Mouse (Mus musculus) forebrain, embryonic 16.5 days (tissue): ENCODE data around the gene Epb41. TPM values are rescaled to one million over a fixed set of nuclear protein-coding genes. Genes with fewer than 3 reads are reported as not detected.

Source experiments
- ATAC-seq: fragments of 200-750 bp; cut with Nextera tagmentation; 2 replicates; pipeline ENCODE4 v1.8.0; 2017; ENCODE audit warnings: mild to moderate bottlenecking, moderate library complexity
- H3K27ac ChIP-seq: fragments of 300-500 bp; sonication (generic); 2 replicates; pipeline ENCODE4 v1.5.1; 2014; ENCODE audit warnings: low read length, control low read depth
- H3K27me3 ChIP-seq: fragments of 300-500 bp; sonication (generic); replicated peaks from 2 replicates; pipeline ENCODE4 v1.6.1; 2014; ENCODE audit warnings: low read length; ENCODE audit not compliant: control insufficient read depth, insufficient read depth
- H3K36me3 ChIP-seq: fragments of 300-500 bp; sonication (generic); 2 replicates; pipeline ENCODE4 v1.6.1; 2014; ENCODE audit not compliant: control insufficient read depth, insufficient read depth
- H3K4me1 ChIP-seq: fragments of 300-500 bp; sonication (generic); replicated peaks from 2 replicates; pipeline ENCODE4 v1.6.1; 2014; ENCODE audit warnings: low read length; ENCODE audit not compliant: control insufficient read depth, insufficient read depth
- H3K4me2 ChIP-seq: fragments of 300-500 bp; sonication (generic); 2 replicates; pipeline ENCODE4 v1.6.1; 2014; ENCODE audit warnings: mild to moderate bottlenecking, low read length, control low read depth
- H3K4me3 ChIP-seq: fragments of 300-500 bp; sonication (generic); replicated peaks from 2 replicates; pipeline ENCODE4 v1.5.1; 2014; ENCODE audit warnings: mild to moderate bottlenecking, low read length, control low read depth
- H3K9ac ChIP-seq: fragments of 300-500 bp; sonication (generic); replicated peaks from 2 replicates; pipeline ENCODE4 v1.6.1; 2014; ENCODE audit warnings: low read depth, low read length, control low read depth
- H3K9me3 ChIP-seq: fragments of 300-500 bp; sonication (generic); 2 replicates; pipeline ENCODE4 v1.6.1; 2016; ENCODE audit warnings: low read length; ENCODE audit not compliant: control insufficient read depth
- WGBS: fragments of 180-500 bp; shearing (Covaris S2); extraction: QIAGEN DNeasy Blood & Tissue Kit; methylation state at CpG from one replicate; pipeline ENCODE4 v1.1.7; 2014; 5-methylcytosine and 5-hydroxymethylcytosine counted together
- polyA plus RNA-seq: library from polyadenylated mRNA; unstranded; fragments of >200 nt; fragmentation: Nextera tagmentation; extraction: Ambion mirVana; gene quantifications from 2 replicates; pipeline ENCODE4 v1.2.1, GENCODE M21; 2015

Epb41 gene
- polyA plus RNA-seq, 1 experiment from 2014 or later = 74.1 TPM

DNA sequence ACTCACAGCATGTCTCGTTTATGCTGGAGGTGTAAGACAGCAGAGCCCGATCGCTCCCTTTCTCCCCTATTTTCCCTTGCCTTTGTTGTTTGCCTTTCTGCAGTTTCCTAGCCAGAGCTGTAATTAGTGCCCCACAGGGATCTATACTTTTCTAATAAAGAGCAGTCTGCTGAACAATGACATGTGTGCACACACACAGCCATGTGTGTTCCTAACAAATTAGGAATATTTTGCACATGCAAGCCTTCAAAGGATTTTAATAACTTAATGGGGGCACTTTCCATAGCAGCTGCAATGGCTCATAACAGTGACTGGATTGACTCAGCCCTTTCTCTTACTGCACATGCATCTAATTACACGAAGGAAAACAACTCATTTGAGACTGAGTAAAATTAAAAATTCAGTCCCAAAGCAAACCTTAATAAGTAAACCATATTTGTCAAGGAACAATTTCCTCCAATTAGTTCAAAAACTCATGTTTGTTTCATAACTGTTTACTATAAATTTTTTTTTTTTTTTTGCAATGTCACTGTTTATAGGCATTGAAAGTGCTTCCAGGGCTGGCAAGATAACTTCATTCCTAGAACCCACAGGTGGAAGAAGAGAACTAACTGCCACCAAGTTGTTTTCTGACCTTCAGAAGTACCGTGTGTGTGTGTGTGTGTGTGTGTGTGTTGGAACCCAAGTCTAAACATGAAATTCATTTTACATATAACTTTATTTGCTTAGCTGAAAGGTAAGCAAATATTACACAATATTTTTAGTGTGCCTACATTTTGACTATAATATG, 49.2 kb downstream of the Epb41 start:
- no peak overlapping the region for H3K4me2 ChIP-seq
- 14% methylated on average over 5 of the region's 5 CpGs for WGBS
- H3K36me3 ChIP-seq = no peaks in the 10 kb centered on the region
- no peak overlapping the region for H3K4me3 ChIP-seq
- ATAC-seq = peak; percentile 84
- no peak overlapping the region for H3K27ac ChIP-seq
- no peaks in the 10 kb centered on the region for H3K9me3 ChIP-seq
- peaks cover 11% of the 10 kb centered on the region for H3K27me3 ChIP-seq
- peaks cover 8% of the 10 kb centered on the region for H3K4me1 ChIP-seq
- no peak overlapping the region for H3K9ac ChIP-seq

- no peaks in the 10 kb centered on the region for H3K36me3 ChIP-seq
- 30% methylated on average over 2 of the region's 2 CpGs for whole genome bisulfite sequencing
- H3K9me3 ChIP-seq = no peaks in the 10 kb centered on the region
- H3K27ac ChIP-seq = no peak overlapping the region
- H3K4me1 ChIP-seq = peaks cover 8% of the 10 kb centered on the region
- H3K27me3 ChIP-seq = peaks cover 11% of the 10 kb centered on the region
- H3K4me2 ChIP-seq = no peak overlapping the region
- H3K4me3 ChIP-seq = no peak overlapping the region
- H3K9ac ChIP-seq = no peak overlapping the region
- ATAC-seq = no peak
Observed at GRCm38 (mm10) chr4:132025264-132025663, 49.9 kb downstream of the Epb41 start.

DNA sequence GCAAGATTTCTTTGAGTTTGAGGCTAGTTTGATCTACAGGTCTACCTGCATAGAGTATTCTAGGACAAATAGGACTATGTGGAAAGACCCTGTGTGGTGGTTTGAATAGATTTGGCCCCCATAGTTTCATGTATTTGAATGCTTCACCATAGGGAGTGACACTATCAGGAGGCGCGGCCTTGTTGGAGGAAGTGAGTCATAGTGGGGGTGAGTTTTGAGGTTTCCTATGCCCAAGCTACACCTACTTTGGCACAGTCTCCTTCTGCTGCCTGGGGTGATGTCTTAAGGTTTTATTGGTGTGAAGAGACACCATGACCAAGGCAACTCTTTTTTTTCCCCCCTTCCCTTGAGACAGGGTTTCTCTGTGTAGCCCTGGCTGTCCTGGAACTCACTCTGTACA, 51.3 kb downstream of the Epb41 start:
- H3K4me3 ChIP-seq = no peak overlapping the region
- no peaks in the 10 kb centered on the region for H3K9me3 ChIP-seq
- no peak overlapping the region for H3K4me2 ChIP-seq
- H3K9ac ChIP-seq = no peak overlapping the region
- no peaks in the 10 kb centered on the region for H3K36me3 ChIP-seq
- no peak for ATAC-seq
- WGBS = 98% methylated on average over 2 of the region's 2 CpGs
- H3K27me3 ChIP-seq = peaks cover 8% of the 10 kb centered on the region
- H3K4me1 ChIP-seq = peaks cover 8% of the 10 kb centered on the region
- no peak overlapping the region for H3K27ac ChIP-seq

- Histone ChIP-seq H3K4me3 (no peak overlapping the region), H3K36me3 (no peaks in the 10 kb centered on the region), H3K27me3 (peaks cover 5% of the 10 kb centered on the region), H3K4me2 (no peak overlapping the region), H3K9ac (no peak overlapping the region), H3K4me1 (peaks cover 8% of the 10 kb centered on the region), H3K9me3 (no peaks in the 10 kb centered on the region), H3K27ac (no peak overlapping the region)
- over 99% methylated on average over 4 of the region's 4 CpGs for WGBS
- ATAC-seq = no peak
Observed at GRCm38 (mm10) chr4:132022639-132023038, 52.5 kb downstream of the Epb41 start.

DNA sequence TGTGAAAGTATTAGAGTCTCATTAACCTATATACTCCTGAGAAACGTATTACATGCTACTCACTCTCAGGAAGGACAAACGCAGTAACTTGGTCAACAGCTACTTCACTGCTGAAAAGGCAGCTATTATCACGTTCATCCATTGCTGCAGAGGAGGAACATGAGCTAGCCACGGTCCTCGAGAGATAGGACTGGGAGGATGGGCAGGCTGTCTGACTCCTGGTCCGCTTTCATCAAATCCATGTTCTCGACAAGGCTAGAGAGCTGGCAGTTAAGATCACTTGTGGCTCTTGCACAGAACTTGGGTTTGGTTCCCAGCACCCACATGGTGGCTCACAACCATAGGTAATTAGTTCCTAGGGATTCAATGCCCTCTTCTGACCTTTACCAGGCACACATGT, 53.2 kb downstream of the Epb41 start:
- no peaks in the 10 kb centered on the region for H3K36me3 ChIP-seq
- no peak overlapping the region for H3K4me3 ChIP-seq
- H3K4me2 ChIP-seq = no peak overlapping the region
- ATAC-seq = no peak
- 94% methylated on average over 7 of the region's 7 CpGs for WGBS
- peaks cover 2% of the 10 kb centered on the region; the same call in 1 of the 2 replicates for H3K27me3 ChIP-seq
- H3K9me3 ChIP-seq = no peaks in the 10 kb centered on the region
- H3K4me1 ChIP-seq = peaks cover 8% of the 10 kb centered on the region
- H3K27ac ChIP-seq = no peak overlapping the region
- no peak overlapping the region for H3K9ac ChIP-seq

DNA sequence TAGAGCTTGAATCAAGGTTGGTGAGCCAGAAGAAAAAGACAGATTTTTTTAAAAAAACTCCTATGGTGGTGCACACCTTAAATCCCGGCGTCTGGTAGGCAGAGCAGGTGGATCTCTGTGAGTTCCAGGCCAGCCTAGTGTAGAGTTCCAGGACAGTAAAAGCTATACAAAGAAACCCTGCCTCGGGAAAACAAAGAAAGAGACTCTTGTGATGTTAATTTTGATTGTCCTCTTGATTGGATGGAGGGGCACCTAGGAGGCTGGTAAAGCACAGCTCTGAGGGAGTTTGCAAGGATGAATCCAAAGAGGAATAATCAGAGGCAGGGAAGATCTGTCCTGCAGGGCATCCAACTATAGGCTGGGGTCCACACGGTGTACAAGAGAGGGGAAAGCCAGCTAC, 56.6 kb downstream of the Epb41 start:
- H3K4me3 ChIP-seq = no peak overlapping the region
- no peak overlapping the region for H3K27ac ChIP-seq
- ATAC-seq = no peak
- no peaks in the 10 kb centered on the region for H3K4me1 ChIP-seq
- H3K4me2 ChIP-seq = no peak overlapping the region
- H3K27me3 ChIP-seq = 0 out of 2 replicates have a peak, but pooled peaks cover 2% of the 10 kb centered on the region
- no peak overlapping the region for H3K9ac ChIP-seq
- no peaks in the 10 kb centered on the region for H3K36me3 ChIP-seq
- 18% methylated on average over 4 of the region's 4 CpGs for WGBS
- no peaks in the 10 kb centered on the region for H3K9me3 ChIP-seq

GRCm38 (mm10) chr4:132015374-132015773, 59.7 kb downstream of the Epb41 start:
- Histone ChIP-seq H3K4me1 (no peaks in the 10 kb centered on the region), H3K9me3 (no peaks in the 10 kb centered on the region), H3K4me3 (no peak overlapping the region), H3K4me2 (no peak overlapping the region), H3K9ac (no peak overlapping the region), H3K27me3 (no peaks in the 10 kb centered on the region), H3K36me3 (no peaks in the 10 kb centered on the region), H3K27ac (no peak overlapping the region)
- WGBS = 78% methylated on average over 3 of the region's 3 CpGs
- no peak for ATAC-seq

DNA sequence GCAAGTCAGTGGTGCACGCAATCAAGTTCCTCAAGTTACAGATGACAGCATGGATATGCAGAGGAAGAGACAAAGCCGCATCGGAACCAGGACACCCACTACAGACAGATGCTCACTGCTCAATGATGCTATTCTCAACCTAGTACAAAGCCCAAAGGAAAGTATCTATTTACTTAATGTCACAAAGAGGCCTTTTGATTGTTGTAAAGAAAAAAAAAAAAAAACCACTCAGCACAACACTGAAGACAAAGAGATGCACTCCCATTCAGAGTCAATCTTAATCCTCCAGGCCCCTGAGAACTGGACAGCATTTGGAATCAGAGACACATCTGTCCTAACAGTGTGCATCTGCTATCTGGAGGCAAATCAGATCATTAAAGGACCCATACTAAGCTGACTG, 63.5 kb downstream of the Epb41 start:
- Histone ChIP-seq H3K9ac (no peak overlapping the region), H3K9me3 (no peaks in the 10 kb centered on the region), H3K4me1 (no peaks in the 10 kb centered on the region), H3K4me3 (no peak overlapping the region), H3K4me2 (no peak overlapping the region), H3K27me3 (no peaks in the 10 kb centered on the region), H3K36me3 (no peaks in the 10 kb centered on the region), H3K27ac (no peak overlapping the region)
- 66% methylated on average over 3 of the region's 3 CpGs for WGBS
- no peak for ATAC-seq

DNA sequence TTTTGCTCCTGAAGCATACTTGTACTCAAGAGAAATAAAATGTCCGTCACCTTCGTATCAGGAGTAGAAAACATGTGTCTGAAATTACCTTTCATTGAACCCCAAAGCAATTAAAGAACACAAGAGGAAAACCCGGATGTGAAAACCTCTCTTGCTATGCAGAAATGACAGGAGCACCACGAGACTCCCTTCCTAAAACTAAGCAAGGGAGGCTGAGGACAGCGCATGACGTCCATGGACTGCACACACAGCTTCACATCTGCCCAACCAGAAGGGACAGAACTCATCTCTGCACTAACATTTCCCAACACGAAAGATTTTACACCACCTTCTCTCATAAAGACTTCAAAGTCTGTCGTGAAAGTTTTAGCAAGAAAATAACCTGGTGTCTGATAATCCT, 64.7 kb downstream of the Epb41 start:
- H3K9ac ChIP-seq = no peak overlapping the region
- no peaks in the 10 kb centered on the region for H3K36me3 ChIP-seq
- H3K4me3 ChIP-seq = no peak overlapping the region
- H3K9me3 ChIP-seq = no peaks in the 10 kb centered on the region
- no peaks in the 10 kb centered on the region for H3K4me1 ChIP-seq
- no peak overlapping the region for H3K27ac ChIP-seq
- WGBS = 87% methylated on average over 8 of the region's 8 CpGs
- no peak overlapping the region for H3K4me2 ChIP-seq
- ATAC-seq = no peak
- no peaks in the 10 kb centered on the region for H3K27me3 ChIP-seq

GRCm38 (mm10) chr4:132008191-132008590, 66.9 kb downstream of the Epb41 start:
- Histone ChIP-seq H3K4me2 (no peak overlapping the region), H3K27ac (no peak overlapping the region), H3K9ac (no peak overlapping the region), H3K4me3 (no peak overlapping the region), H3K4me1 (no peaks in the 10 kb centered on the region), H3K27me3 (no peaks in the 10 kb centered on the region), H3K36me3 (no peaks in the 10 kb centered on the region), H3K9me3 (no peaks in the 10 kb centered on the region)
- ATAC-seq = no peak
- 83% methylated on average over 5 of the region's 5 CpGs for WGBS
